Mouse (Mus musculus) layer of hippocampus, postnatal 36 days (tissue): ENCODE measurements around the gene Cdh23. TPM values are rescaled to one million over a fixed set of nuclear protein-coding genes. Genes with fewer than 3 reads are reported as not detected.

ENCODE experiments used
- DNase-seq, 2 experiments: peaks; one replicate each; pipeline ENCODE4 v3.0.0; 2022
- total RNA-seq, 2 experiments: library from RNA; stranded (reverse); gene quantifications; 2 replicates each; pipeline ENCODE4 v1.2.3; 2021

Cdh23 gene
- total RNA-seq, 2 experiments from 2014 or later: 1.7 to 3.5 TPM

DNA sequence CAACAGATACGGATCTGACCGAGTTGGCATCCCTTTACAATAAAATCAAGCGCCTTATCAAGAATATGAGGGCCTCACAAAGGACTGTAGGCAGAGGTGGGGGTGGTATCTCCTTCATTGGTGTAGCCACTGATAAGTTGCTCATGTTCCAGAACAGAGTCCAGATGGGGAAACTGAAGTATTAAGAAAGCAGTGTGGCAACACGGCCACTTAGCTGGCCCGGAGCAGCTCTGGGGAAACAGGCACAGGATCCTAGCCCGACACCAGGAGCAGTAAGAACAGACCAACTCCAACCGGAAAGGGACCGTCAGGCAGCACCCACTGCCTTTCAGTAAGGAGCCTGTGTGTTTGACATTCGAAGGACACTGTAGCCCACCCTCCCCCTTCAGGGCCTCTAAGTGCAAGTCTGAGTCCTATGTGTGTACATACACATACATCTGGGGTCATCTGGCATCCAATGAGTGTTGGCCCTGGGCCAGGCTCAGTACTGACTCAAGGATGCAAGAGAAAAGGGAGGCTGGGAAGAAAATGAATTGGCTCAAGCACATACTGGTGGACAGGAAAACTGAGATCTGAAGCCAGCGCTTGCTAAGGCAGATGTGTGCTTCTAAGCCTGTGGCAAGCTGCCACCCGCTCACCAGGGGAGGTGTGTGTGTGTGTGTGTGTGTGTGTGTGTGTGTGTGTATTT, 367.2 kb downstream of the Cdh23 start:
- no peak for DNase-seq

DNA sequence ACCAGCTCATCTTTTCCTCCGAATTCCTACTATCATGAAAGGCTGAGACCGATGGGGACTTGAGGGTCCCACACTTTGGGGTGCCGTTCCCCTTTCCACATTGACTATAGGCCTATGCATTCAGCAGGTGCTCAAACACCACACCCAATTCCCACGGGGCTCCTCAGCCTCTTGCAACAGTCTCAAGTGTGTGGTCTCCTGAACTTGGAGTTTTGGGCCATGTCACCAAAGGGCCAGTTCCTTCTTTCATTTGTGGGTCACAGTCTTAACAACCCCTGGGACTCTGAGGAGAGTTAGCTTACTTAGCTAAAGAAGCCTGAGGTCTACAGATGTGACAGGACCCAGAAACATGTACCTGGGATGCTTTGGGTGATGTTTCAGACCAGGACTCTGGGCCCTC, 380.1 kb downstream of the Cdh23 start:
- no peak for DNase-seq

DNA sequence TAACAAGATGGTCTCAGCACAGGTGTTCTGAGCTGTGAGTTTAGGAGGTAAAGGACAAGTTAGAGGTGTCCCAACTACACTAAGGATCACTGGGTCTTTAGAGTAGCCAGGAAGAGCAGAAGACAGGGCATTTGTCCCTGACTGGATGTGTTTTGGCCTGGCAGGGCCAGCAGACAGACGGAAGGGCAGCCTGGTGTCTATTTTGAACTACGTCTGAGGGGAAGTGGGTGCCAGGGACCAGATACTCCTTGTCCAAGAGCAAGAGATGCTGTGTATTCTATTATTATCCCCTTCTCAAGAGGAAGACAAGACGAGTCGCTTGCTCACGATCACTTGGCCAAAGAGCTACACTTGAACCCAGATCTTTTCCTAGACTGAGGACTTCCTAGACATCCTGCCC, 382.7 kb downstream of the Cdh23 start:
- DNase-seq: no peak

DNA sequence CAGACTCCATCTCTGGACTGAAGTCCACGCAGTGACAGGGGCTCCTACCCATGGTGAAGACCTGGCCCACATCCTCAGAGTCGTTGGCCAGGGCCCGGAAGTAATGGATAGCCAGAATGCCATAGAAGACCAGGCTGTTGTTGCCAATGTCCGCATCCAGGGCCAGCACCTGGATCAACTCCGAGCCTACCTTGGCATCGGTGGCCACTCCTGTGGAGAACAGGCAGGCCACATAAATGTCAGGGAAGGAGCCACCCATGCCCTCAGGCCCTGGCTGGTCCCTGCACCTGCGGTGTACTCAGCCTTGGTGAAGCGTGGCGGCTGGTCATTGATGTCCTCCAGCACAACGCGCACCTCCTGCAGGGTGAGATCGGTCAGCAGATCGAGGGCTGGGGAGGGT, 385.7 kb downstream of the Cdh23 start:
- DNase-seq: no peak

DNA sequence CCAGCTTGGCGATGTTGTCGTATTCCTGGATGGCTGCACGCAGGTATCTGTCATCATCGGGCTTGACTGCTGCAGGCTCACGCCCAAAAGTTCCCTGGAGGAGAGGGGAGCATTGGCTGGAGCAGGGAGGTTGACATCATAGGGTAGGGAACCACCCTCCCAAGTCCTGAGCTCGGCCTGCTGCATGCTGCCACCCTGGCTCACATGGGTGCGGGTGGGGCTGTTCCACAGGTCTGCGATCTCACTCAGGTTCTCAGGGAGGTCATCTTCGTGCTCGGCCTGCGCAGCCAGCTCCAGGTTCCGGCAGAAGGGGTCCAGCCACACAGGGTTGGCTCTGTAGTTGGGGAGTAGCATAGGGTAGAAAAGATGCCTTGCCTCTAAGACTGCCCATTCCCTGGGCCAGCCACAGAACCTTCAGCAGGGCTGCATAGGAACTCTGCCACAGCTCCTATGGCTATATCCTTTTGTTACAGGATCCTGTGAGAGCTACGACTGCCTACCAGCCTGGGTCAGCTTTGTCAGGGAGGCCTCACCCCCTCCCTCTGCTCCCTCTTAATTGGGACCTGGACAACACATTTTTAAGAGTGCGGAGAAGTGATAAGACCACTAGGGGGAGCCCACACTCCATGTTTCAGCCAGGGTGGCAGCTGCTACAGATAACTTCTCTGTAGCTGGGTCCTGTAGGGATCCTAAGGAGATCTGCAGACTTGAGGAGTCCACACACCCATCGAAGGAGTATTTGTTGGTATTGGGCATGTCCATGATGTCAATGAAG, 391.2 kb downstream of the Cdh23 start:
- DNase-seq: peak in 1 of 2 experiments; percentile 69

DNA sequence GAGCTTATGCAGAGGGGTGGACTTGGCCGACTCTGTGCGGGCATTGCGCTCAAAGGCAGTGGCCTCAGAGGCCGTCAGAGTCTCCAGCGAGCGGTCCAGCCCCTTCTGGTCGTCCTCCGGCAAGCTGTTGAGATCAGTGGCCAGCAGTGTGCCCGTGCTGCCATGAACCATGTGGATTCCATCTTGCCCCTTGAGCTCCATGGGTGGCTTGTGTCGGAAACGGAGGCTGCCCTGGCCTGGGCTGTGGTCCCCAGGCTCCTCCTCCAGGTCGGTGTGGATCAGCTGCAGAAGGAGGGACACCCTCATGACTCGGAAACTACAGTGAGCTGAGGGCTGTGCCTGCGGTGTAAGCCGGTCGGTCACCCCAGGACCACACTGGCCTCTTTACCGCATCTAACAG, 392.9 kb downstream of the Cdh23 start:
- DNase-seq: no peak

DNA sequence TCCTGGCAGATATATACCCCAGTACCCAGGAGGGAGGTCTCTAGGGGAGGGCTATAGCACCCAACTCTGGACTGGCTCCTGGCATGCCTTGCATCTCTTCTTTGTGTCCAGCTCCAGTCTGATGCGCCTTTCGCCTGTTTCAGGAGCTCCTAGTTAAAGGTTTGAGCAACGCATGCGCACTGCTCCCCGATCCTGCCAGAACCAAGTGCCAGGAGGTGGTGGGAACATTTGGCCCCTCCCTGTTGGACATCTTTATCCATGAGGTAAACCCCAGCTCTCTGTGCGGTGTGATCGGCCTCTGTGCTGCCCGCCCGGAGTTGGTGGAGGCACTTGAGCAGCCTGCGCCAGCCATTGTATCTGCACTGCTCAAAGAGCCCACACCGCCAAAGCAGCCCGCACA, 396.7 kb downstream of the Cdh23 start:
- no peak for DNase-seq

DNA sequence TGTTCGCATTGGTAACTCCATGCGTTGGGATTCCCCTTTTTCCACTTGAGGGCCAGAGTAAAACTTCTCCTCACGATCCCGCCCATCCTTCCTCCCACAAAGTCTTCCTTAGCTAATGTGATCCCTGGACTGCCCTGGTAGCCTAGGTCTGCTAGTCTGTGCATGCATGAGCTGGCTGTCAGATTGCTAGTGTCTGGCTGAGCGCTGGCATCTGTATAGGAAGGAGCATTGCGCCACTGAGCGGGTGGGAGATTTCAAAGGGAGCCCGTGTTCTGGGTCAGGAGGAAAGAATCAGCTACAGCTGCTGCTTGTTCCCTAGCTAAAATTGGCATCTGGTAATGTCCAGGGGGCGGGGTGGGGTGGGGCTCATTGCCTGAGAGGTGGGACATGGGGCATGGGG, 400.3 kb downstream of the Cdh23 start:
- DNase-seq: no peak

DNA sequence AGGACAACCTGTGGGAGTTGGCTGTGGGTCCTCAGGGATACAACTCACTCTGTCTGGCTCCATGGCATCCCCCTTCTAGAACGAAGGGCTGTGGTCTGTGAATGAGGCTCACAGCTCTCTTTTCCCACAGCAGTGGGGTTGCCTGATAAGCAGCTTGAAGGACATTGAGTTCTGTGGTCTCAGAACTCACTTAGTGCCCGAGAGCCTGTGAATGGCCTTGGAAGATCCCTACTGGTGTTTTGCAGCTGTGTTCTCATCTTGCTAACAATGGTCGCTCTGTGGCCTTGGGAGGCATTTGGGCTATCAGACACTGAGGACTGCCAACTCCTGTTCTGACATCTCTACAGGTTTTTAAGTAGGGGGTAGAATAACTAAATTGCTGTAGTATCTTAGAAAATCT, 400.9 kb downstream of the Cdh23 start:
- no peak for DNase-seq

DNA sequence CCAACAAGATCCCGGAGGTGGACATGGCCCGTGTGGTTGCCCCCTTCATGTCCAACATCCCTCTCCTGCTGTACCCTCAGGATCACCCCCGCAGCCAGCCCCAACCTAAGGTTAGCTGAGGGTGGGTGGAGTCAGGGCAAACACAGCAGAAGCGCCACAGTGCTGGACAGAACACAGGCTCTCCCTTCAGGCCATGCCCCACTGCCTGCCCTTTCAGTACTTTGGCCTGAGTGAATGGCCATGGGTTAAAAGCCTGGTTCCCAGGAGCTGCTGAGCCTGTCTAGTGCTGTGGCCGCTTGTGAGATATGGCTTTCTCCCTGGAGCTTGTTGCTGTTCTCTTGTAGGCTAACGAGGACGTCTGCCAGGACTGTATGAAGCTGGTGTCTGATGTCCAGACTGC, 401.7 kb downstream of the Cdh23 start:
- no peak for DNase-seq

DNA sequence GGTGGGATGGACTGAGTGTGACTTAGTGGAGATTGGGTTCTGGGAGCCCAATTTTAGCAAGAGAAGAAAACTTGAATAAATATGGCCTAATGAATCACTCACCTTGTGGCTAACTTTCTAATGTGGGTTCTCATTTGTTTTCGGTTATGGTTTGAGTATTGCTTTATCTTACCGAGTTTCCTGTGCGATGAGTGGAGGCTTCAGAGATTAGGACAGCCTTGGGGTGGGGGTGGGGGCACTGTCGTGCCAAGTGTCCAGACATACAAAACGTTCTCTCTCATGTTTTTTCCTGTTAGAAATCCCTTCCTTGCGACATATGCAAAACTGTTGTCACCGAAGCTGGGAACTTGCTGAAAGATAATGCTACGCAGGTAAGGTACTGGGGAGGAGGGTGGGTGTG, 404.1 kb downstream of the Cdh23 start:
- DNase-seq: no peak

DNA sequence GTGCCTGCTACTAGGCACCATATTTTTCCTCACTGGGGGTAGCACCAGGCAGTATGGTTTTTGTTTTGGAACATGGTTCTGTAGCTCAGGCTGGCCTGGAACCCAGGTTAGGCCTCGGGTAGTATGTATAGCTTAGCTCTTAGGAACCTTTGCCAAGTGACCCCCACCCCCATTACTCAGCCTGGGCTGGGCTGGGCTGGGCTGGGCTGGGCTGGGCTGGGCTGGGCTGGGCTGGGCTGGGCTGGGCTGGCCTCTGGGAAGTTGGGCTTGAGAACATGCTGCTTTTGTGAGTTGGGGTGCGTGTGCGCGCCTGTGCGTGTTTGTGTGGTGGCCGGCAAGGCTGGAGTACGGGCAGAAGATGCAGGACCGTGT, 405.6 kb downstream of the Cdh23 start:
- DNase-seq: no peak

DNA sequence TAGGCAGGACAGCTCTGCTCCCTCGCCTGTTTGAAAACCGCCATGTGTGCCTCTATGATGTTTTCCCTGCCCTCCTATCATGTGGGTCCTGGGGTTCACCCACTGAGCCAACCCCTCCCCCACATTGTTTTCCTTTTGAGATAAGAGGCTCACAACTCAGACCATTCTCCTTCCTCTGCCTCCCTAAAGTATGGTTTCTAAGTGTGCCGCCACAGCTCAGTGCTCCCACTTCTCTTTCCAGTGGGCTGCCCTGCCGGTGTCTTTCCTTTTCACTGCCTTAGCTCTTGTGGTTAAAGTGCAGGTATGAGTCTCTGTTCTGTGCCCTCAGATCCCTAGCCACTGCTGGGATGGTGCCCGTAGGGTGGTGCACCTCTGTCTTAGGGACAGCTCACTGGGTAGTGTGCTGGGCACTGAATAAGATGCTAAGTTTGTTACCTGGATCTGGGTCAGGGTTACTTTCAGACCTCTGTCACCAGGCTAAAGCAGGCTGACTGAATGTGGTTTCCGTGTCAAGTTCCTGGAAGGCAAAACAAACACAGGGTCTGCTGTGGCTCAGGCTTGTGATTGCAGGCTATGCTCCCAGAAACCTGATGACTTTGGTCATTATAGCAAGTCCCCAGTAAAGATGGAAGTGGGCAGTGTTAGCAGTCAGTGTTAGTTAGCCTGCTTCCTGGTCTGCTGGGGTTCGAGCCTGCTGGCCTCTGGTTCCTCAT, 406.1 kb downstream of the Cdh23 start:
- DNase-seq: no peak

DNA sequence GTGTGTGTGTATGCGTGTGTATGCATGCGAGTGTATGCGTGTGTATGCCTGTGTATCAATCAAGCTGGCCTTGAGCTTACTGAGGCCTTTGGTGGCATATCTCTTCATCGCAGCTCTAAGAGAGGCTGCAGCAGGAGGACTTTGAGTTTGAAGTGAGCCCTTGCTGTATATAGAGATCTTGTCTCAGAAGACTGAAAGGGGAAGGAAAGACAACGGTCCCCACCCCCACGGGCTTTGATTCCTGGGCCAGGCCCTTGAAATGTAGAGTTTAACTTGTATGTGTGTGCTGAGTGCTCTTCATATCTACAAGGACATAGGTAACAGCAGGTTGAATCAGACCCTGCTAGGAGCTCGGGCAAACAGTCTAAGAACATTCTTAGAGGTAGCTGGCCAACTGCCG, 407.1 kb downstream of the Cdh23 start:
- no peak for DNase-seq

DNA sequence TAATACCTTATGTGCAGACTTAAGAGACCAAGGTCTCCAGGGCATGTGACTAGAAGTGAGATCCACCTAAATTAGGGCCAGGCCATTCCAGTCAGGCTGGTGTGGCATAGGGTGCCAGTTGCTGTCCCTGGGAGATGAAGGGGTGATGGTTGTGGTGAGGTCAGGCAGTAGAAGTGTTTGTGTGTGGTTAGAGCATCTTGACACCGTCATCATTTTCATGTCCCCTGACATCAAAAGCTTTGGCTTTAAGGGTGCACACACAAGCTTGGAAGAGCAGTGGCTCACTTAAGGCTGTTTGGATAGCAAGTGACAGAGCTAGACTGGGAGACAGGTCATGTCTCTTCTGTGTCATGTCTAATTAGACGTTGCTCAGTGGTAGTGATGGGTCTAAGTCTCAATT, 408.6 kb downstream of the Cdh23 start:
- DNase-seq: no peak

DNA sequence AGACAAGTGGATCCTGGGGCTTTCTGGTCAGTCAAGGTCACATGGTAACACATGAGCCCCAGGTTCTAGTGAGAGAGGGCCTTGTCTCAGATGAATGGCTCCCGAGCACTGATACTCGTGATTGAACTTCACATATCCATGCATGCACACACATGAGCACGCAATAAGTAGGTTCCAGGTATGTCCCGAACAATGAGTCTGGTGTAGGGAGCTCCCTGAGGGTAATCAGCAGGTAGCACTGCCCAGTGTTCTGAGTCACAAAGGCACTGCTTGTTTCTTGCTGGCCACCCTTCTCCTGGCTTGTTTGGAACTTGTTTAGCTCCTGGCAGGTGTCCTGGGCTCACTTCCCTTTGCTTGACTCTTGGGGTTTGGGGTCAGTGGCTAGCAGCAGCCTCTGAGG, 409.1 kb downstream of the Cdh23 start:
- no peak for DNase-seq

DNA sequence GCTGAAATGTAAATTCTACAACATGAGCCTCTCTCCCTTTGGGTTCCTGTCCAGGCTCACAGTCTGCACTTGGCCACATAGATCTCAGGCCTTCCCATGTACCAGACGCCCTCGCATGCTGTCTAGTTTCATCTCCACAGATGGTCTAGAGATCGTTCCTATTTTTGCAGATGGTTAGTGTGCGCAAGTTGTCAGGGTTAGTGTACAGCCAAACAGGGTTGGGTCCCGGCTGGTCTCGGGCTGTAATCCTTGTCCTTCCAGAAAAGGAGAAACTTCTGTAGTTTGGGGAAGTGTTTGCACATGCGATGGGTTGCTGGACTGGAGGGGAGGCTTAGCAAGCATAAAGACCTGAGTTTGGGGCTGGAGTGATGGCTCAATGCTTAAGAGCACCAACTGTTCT, 409.7 kb downstream of the Cdh23 start:
- no peak for DNase-seq

DNA sequence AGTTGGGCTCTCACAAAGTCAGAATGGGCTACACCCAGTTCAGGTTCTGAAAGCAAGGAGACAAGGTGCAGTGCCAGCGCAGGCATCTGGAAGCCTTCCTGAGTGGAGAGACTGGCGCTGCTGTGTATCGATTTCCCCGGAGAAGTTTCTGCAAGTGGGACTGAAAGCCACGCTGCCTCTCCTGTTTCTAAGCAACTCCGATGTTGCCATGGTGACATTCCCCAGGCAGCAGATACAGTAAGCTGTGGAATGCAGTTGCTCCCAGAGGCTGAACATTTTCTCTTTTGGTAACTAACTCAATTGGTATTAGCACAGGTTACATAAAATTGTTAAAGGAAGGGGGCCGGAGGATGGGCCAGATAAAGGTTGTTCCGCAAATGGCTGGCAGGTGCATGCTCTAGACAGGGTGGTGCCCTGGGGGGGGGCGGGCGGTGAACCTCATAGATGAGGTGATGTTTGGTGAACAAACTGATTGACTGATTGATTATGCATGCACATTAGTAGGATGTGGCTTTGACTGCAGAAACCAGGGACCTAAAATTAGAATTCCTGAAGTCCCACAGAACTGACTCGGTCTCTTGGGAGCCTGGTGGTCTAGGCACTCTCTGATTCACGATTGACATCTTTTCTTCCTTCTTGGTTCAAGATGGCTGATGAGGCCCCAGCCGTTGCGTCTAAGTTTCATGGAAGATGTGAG, 410.5 kb downstream of the Cdh23 start:
- DNase-seq: peak; percentile 85

DNA sequence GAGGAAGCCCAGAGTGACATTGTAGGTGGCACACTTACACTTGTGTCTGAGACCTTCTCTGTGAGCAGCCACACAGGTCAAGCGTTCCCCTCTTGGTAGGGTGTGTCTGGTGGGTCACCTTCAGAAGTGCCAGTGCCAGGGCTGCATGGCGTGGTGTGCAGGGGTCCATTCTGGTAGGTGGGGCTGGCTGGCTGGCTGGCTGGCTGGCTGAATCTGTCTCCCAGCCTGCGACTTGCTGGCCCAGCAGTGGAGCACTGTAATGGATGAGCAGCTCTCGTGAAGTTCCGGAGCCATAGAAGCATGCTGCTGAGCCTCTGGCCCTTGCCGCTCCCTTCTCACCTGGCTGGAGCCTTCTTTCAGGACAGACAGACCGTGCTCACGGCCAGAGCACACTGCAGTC, 411.1 kb downstream of the Cdh23 start:
- no peak for DNase-seq

DNA sequence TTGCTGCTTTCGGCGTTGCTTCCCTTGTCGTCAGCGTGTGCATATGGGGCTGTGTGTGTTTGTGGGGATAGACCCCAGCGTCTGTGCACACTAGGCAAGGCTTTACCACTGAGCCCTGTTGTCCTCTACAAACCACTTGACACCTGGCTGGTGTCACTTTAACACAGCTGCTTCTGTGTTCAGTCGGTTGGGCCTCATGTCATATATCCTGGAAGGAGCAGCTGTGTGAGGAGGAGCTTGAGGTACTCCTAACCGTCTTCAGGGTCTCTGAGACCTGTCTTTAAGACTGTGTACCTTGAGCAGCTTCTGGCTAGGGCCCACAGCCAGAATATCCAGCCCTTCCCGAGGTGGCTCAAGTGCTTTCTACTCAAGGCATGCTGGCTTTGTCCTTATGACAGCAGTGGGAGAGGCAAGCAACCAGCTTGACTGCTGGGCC, 411.6 kb downstream of the Cdh23 start:
- no peak for DNase-seq

DNA sequence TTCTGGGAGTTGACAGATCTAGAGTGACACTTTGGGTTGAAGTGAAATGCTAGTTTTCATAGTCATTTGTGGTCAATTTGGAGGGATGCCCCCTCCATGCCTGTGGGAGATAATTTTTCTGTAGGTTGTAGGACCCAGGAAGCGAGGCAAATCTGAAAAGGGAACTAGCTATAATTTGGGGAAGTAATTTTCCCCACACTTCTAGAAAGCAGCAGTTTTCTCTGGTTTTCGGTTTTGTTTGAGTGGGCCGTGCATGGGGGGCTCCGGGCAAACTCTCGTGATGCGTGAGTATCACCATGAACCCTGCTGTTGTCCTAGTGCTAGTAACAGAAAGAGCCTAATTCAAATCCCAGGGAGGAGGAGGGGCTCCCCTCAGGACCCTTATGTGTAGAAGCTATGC, 412.0 kb downstream of the Cdh23 start:
- DNase-seq: no peak

DNA sequence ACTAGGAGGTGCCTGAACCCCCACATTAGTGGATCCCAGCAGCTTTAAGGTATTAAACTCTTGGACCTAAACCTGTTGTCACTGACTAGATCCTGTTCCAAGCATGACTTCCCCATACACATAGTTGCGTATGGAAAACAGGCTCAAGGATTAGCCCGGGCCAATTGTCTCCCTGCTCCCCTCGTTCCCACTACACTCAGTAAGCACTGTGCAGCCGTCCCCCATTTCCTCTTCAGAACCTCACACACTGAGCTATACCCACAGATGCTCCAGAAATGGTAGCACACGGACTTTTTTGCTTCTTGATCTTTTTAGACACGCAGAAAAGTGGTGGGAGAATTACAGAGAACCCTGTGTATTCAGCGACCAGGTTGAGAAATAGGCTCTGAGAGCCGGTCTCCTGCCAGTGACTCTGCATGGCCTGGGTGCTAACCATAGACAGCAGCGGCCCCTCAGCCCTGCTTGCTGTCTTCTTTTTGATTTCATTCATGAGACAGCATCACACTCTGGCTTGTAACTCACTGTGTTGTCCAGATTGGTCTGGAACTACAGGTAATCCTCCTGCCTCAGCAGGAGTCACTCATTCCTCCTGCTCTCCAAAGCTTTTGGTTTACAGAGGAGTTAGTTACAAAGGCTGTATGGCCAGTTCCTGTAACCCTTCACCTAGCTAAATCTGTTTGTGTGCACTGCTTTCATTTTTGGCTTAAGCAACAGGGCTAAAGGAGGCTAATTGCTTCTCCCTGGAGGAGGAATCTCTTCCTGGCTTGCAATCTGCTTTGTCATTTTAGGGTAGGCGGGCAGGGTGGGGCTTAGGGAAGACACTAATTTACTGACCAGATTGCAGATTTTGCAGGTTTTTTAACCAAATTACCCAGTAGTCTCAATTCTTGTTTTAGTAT, 413.9 kb downstream of the Cdh23 start:
- no peak for DNase-seq
